Mouse (Mus musculus): ENCODE measurements around the gene Il9. TPM values are rescaled to one million over a fixed set of nuclear protein-coding genes. Genes with fewer than 3 reads are reported as not detected.

Il9 gene
- polyA plus RNA-seq, 1 experiment from 2014 or later, result not detected

DNA sequence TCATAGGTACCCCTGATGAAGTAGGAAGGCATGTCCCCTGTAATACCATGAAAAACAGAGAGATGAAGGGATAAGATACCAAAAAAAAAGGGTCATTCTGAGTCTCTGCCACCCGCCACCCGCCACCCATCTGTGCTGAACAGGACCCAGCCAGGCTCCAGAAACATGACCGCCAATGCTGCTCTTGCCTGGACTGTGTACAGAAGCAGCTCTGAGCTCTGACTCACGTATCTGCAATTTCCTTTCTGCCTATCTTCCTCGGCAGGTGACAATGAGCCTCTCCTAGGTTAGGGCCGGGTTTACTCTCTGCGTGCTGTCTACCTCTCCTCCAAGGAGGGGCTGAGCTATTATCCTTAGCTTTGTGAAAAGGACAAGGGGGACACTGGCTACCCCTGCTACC, 38.6 kb downstream of the Il9 start:
- no peak overlapping the region for H3K9ac ChIP-seq (replicated peaks; ENCODE audit: low read length)
- H3K36me3 ChIP-seq (ENCODE audit: control insufficient read depth, insufficient read depth, low read length), result no peaks in the 10 kb centered on the region
- ATAC-seq (ENCODE audit: low FRiP score, low TSS enrichment) (no peak), DNase-seq (no peak)
- 84% methylated on average over 7 of the region's 7 CpGs for WGBS
- no peaks in the 10 kb centered on the region for H3K9me3 ChIP-seq (ENCODE audit: control insufficient read depth, low read length)
- H3K27ac ChIP-seq (replicated peaks; ENCODE audit: low read depth, low read length), result no peak overlapping the region
- peaks cover 28% of the 10 kb centered on the region for H3K27me3 ChIP-seq (ENCODE audit: control insufficient read depth, insufficient read depth, low read length)
- H3K4me1 ChIP-seq (ENCODE audit: control insufficient read depth, insufficient read depth, low read length), result peaks cover 3% of the 10 kb centered on the region; the same call in 1 of the 2 replicates
- H3K4me2 ChIP-seq (ENCODE audit: low read length), result no peak overlapping the region
- H3K4me3 ChIP-seq (replicated peaks; ENCODE audit: low read depth, low read length), result no peak overlapping the region

DNA sequence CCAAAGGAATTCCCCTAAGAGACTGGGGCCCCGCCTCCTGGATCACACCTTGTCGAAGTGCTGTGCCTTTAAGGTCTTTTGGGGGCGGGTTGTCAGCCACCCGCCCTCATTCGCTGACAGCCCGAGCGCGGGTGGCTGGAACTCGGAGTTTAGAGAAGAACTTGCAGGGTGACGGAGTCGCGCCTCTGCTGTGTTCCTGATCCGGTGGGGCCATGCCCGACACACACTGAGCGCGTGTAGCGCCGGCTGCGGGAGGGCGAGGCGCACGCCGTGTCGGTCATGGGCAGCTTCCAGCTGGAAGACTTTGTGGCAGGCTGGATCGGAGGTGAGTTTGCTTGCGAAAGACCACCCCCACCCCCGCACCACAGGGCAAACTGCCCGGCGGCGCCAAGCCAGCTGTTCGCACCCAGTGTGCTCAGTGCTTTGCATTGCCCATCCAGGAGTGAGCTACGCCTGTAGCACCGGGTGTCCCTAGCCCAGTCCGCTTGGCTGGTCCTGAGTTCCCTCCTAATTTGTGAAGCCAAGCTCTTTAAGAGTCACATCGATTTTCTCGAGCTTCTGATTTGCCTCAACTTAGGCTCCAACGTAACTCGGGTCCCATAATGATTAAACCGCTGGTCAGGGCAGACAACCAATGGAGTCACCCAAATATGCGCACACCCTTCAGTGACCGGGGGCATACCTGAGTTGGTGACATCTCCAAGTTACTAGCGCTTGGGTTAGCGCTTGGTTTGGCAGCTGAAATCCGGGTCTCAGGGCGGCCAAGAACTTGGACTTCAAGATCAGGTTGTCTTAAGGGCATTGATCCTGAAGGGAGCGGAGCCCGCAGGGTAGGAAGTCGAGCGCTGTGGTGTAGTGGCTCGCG, 43.6 kb downstream of the Il9 start, which contains the start of gene Slc25a48:
Gene Slc25a48 (plus strand): TSS at position 145 of the 865 bp plus-strand sequence.
- peak within 1 kb of the TSS; percentile 49 for H3K4me2 ChIP-seq (ENCODE audit: low read length)
- H3K4me1 ChIP-seq (ENCODE audit: control insufficient read depth, insufficient read depth, low read length), result peaks cover 11% of the 10 kb centered on the region
- peaks cover 54% of the 10 kb centered on the region for H3K27me3 ChIP-seq (ENCODE audit: control insufficient read depth, insufficient read depth, low read length)
- DNase-seq (peak; percentile 37), ATAC-seq (ENCODE audit: low FRiP score, low TSS enrichment) (no peak)
- H3K4me3 ChIP-seq (replicated peaks; ENCODE audit: low read depth, low read length), result peak within 1 kb of the TSS; percentile 27
- 5% methylated on average over 51 of the region's 51 CpGs for WGBS
- no peak within 1 kb of the TSS for H3K9ac ChIP-seq (replicated peaks; ENCODE audit: low read length)
- H3K27ac ChIP-seq (replicated peaks; ENCODE audit: low read depth, low read length), result no peak within 1 kb of the TSS
- no peaks in the 10 kb centered on the region for H3K36me3 ChIP-seq (ENCODE audit: control insufficient read depth, insufficient read depth, low read length)
- no peaks in the 10 kb centered on the region for H3K9me3 ChIP-seq (ENCODE audit: control insufficient read depth, low read length)

DNA sequence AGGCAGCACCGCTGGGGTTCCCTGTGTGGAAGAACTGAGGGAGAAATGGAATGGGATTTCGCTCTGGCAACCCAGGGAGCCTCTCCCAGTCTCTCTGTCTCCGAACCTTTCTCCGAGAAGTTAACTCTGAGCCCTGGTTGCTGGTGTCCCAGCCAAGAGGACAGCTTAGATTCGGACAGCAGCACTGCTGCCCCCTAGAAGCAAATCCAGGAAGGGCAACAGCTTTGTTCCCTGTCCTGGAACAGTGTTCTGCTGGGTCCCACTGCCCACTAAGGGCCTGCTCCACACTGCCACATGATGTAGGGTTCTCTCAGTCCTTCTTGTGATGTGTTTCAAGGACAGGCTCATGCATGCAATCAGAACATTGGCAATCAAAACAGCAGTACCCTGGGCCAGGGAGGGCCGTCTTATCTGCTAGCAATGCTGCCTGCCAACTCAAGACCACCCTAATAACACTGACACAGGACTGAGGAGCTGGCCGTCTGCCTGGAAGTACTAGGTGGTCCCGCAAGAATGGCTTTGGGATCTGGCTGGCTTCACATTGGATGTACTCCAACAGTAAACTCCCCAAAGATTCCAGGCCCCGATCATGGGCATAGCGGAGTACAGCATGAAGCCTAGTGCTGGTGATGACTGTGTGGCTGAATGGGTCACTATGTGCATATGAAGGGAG, 46.3 kb downstream of the Il9 start:
- H3K9me3 ChIP-seq (ENCODE audit: control insufficient read depth, low read length), result no peaks in the 10 kb centered on the region
- no peak overlapping the region for H3K4me2 ChIP-seq (ENCODE audit: low read length)
- H3K4me1 ChIP-seq (ENCODE audit: control insufficient read depth, insufficient read depth, low read length), result peaks cover 11% of the 10 kb centered on the region
- no peaks in the 10 kb centered on the region for H3K36me3 ChIP-seq (ENCODE audit: control insufficient read depth, insufficient read depth, low read length)
- DNase-seq (peak; percentile 49), ATAC-seq (ENCODE audit: low FRiP score, low TSS enrichment) (no peak)
- no peak overlapping the region for H3K27ac ChIP-seq (replicated peaks; ENCODE audit: low read depth, low read length)
- H3K9ac ChIP-seq (replicated peaks; ENCODE audit: low read length), result no peak overlapping the region
- H3K27me3 ChIP-seq (ENCODE audit: control insufficient read depth, insufficient read depth, low read length), result peaks cover 49% of the 10 kb centered on the region
- no peak overlapping the region for H3K4me3 ChIP-seq (replicated peaks; ENCODE audit: low read depth, low read length)
- WGBS, result 67% methylated on average over 10 of the region's 10 CpGs

DNA sequence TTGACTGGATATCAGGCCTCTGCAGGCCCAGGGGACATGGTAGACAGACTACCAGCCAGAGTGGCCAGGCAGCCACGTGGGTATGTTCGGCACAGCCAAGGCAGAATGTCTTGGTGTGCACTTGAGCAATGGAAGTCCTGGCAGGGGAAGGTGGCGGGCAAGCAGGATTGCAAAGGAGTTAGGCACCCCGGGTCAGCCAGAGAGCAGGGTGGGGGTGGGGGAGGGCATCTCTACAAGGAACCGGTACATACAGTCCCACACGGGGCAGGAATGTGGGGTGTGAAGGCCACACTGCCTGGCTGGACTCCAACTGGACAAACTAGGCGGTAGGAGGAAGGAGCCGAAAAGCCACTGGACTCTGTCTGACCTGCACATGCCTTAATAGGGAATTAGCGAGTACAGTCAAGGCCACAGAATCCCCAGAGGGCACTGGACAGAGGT, 47.7 kb downstream of the Il9 start:
- H3K4me3 ChIP-seq (replicated peaks; ENCODE audit: low read depth, low read length), result no peak overlapping the region
- no peak overlapping the region for H3K9ac ChIP-seq (replicated peaks; ENCODE audit: low read length)
- WGBS, result 81% methylated on average over 9 of the region's 9 CpGs
- peaks cover 11% of the 10 kb centered on the region for H3K4me1 ChIP-seq (ENCODE audit: control insufficient read depth, insufficient read depth, low read length)
- ATAC-seq (ENCODE audit: low FRiP score, low TSS enrichment), result no peak
- DNase-seq, result no peak
- peaks cover 35% of the 10 kb centered on the region for H3K27me3 ChIP-seq (ENCODE audit: control insufficient read depth, insufficient read depth, low read length)
- no peak overlapping the region for H3K4me2 ChIP-seq (ENCODE audit: low read length)
- H3K9me3 ChIP-seq (ENCODE audit: control insufficient read depth, low read length), result no peaks in the 10 kb centered on the region
- no peak overlapping the region for H3K27ac ChIP-seq (replicated peaks; ENCODE audit: low read depth, low read length)
- H3K36me3 ChIP-seq (ENCODE audit: control insufficient read depth, insufficient read depth, low read length), result no peaks in the 10 kb centered on the region

DNA sequence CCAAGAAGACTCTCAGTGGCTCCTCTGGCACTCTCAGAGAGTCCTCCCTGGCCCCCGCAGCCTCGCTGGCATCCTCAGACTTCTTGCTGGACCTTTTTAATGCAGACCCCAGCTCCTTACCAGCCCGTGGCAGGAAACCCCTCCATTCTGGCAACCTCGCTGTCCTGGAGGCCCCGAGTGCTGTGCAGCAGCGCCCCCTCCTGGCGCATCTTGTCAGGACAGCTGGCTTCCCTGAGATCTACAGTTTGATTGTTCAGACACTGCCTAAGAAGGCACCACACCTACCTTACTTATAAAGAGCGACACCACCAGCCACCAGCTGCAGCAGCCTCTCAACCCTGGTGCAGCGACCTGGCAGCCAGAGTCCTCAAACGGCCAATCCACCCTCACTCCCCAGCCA, 48.6 kb downstream of the Il9 start:
- peaks cover 26% of the 10 kb centered on the region for H3K27me3 ChIP-seq (ENCODE audit: control insufficient read depth, insufficient read depth, low read length)
- no peak overlapping the region for H3K4me2 ChIP-seq (ENCODE audit: low read length)
- no peak overlapping the region for H3K4me3 ChIP-seq (replicated peaks; ENCODE audit: low read depth, low read length)
- H3K9ac ChIP-seq (replicated peaks; ENCODE audit: low read length), result no peak overlapping the region
- no peaks in the 10 kb centered on the region for H3K36me3 ChIP-seq (ENCODE audit: control insufficient read depth, insufficient read depth, low read length)
- H3K27ac ChIP-seq (replicated peaks; ENCODE audit: low read depth, low read length), result no peak overlapping the region
- DNase-seq (peak; percentile 85), ATAC-seq (ENCODE audit: low FRiP score, low TSS enrichment) (no peak)
- H3K4me1 ChIP-seq (ENCODE audit: control insufficient read depth, insufficient read depth, low read length), result peaks cover 9% of the 10 kb centered on the region
- H3K9me3 ChIP-seq (ENCODE audit: control insufficient read depth, low read length), result no peaks in the 10 kb centered on the region
- WGBS, result 13% methylated on average over 10 of the region's 10 CpGs

DNA sequence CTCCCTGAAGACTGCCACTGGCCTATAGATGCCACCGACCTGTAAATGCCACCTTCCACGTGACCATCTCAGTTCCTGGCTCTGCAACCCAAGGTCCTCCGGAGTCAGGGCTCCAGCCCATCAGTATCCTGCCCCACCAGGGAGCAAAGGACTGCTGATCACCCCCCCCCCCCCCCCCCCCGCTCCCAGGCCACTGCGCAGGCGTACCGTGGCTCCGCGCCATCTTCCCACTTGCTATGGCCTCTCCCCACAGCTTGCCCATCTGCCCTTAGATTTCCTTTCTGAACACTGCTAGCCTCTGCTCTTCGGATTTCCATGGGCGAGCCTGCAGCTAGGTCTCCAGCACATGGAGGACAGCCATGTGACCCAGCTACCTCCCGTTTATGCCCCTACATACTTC, 49.5 kb downstream of the Il9 start:
- H3K9me3 ChIP-seq (ENCODE audit: control insufficient read depth, low read length), result no peaks in the 10 kb centered on the region
- DNase-seq, result no peak
- 0 out of 2 replicates have a peak, but pooled peaks cover 3% of the 10 kb centered on the region for H3K4me1 ChIP-seq (ENCODE audit: control insufficient read depth, insufficient read depth, low read length)
- ATAC-seq (ENCODE audit: low FRiP score, low TSS enrichment), result no peak
- H3K27ac ChIP-seq (replicated peaks; ENCODE audit: low read depth, low read length), result no peak overlapping the region
- H3K36me3 ChIP-seq (ENCODE audit: control insufficient read depth, insufficient read depth, low read length), result no peaks in the 10 kb centered on the region
- H3K4me2 ChIP-seq (ENCODE audit: low read length), result no peak overlapping the region
- no peak overlapping the region for H3K4me3 ChIP-seq (replicated peaks; ENCODE audit: low read depth, low read length)
- H3K9ac ChIP-seq (replicated peaks; ENCODE audit: low read length), result no peak overlapping the region
- peaks cover 16% of the 10 kb centered on the region for H3K27me3 ChIP-seq (ENCODE audit: control insufficient read depth, insufficient read depth, low read length)
- WGBS, result 86% methylated on average over 11 of the region's 12 CpGs

Other genes starting within 250 kb of the Il9 start
- 3.6 and 8.9 TPM in 2 replicates for gene Neurog1, start 230.1 kb downstream of the Il9 start, polyA plus RNA-seq (2014; fragmentation: Nextera tagmentation; extraction: Ambion mirVana)
- gene Cxcl14, start 185.7 kb downstream of the Il9 start, polyA plus RNA-seq (2014; fragmentation: Nextera tagmentation; extraction: Ambion mirVana), result 10.2 and 11.2 TPM in 2 replicates
- gene Gm3045, start 55.7 kb downstream of the Il9 start, polyA plus RNA-seq (2014; fragmentation: Nextera tagmentation; extraction: Ambion mirVana), result not detected in 2 replicates
- 0.11 TPM in 1 of 2 replicates, not detected in the other for gene Slc25a48, start 43.9 kb downstream of the Il9 start, polyA plus RNA-seq (2014; fragmentation: Nextera tagmentation; extraction: Ambion mirVana)
- 3.3 and 3.7 TPM in 2 replicates for gene Fbxl21, start 40.2 kb upstream of the Il9 start, polyA plus RNA-seq (2014; fragmentation: Nextera tagmentation; extraction: Ambion mirVana)
- not detected in 2 replicates for gene Lect2, start 66.3 kb upstream of the Il9 start, polyA plus RNA-seq (2014; fragmentation: Nextera tagmentation; extraction: Ambion mirVana)
- 0.63 and 2.7 TPM in 2 replicates for gene Tgfbi, start 127.3 kb upstream of the Il9 start, polyA plus RNA-seq (2014; fragmentation: Nextera tagmentation; extraction: Ambion mirVana)
- gene Smad5, start 220.8 kb upstream of the Il9 start, polyA plus RNA-seq (2014; fragmentation: Nextera tagmentation; extraction: Ambion mirVana), result 20.4 and 35.7 TPM in 2 replicates